8 mouse cellular contexts compared by ENCODE assay signal in the genomic region with DNA sequence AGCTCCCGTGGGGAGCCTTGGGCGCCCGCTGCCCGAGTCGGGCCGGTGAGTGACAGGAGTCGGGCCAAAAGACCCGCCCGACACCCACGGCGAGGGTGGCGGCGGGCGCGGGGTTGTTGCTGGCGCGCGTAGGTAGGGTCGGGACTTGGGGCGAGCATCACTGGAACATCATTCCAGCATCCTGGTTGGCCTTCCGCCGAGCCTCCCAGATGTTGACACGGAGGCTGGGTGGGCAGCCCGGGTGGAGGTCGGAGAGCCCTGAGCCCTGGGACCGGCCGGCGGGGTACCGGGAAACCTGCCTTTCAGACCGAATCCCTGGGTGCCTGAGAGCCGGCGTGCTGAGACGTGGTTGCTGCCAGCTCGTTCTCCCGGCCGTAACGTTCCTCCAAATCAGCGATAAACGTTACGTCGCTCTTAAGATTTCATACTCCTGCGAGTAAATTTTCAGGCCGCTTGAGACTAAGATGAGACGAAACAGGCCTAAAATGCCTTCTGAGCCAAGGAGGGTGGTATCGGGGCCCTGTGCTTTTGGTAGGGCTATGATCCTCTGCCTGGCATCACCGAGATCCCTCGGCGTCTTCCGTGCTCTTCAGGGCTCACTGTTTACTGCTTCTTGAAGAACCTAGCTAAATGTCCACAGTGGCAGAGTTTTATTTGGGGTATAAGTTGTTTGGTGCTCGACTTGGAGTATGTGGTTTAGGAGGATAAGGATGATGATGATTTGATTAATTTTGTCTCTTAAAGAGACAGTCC. TPM values are rescaled to one million over a fixed set of nuclear protein-coding genes. Genes with fewer than 3 reads are reported as not detected.
DNase-seq lines count a peak whose midpoint lies in the region; ATAC-seq and TF ChIP-seq lines count a peak whose summit lies in the region.

No protein-coding gene starts in this region.

- peaks cover 4% of the 10 kb centered on the region; the same call in 1 of the 2 replicates for H3K36me3 ChIP-seq in kidney, embryonic 15.5 days
- no peaks in the 10 kb centered on the region for H3K36me3 ChIP-seq in ES-E14 (ENCODE audit: control insufficient read depth, insufficient read depth, low read length, poor library complexity, severe bottlenecking)
- no peaks in the 10 kb centered on the region for H3K36me3 ChIP-seq in embryonic facial prominence, embryonic 11.5 days (replicated peaks; ENCODE audit: control insufficient read depth, insufficient read depth, low read depth, low read length)
- H3K36me3 ChIP-seq in midbrain, embryonic 10.5 days = peaks cover 14% of the 10 kb centered on the region

- peak overlapping the region; percentile 99 for H3K4me3 ChIP-seq in kidney, embryonic 15.5 days (replicated peaks)
- peak overlapping the region; percentile 87 to 93 for H3K4me3 ChIP-seq in ES-E14 (ENCODE audit: insufficient read depth in 1 of 2, low read depth in 1 of 2, low read length in 2 of 2, poor library complexity in 1 of 2, severe bottlenecking in 1 of 2)
- H3K4me3 ChIP-seq in embryonic facial prominence, embryonic 11.5 days (ENCODE audit: low read depth, low read length) = peak overlapping the region; percentile 88
- peak overlapping the region; percentile 97 for H3K4me3 ChIP-seq in midbrain, embryonic 10.5 days

- H3K9me3 ChIP-seq in kidney, embryonic 15.5 days (replicated peaks) = no peaks in the 10 kb centered on the region
- no peaks in the 10 kb centered on the region for H3K9me3 ChIP-seq in ES-E14 (ENCODE audit: control insufficient read depth, insufficient read depth, low read depth, low read length)
- no peaks in the 10 kb centered on the region for H3K9me3 ChIP-seq in embryonic facial prominence, embryonic 11.5 days (replicated peaks; ENCODE audit: control insufficient read depth, low read length)
- H3K9me3 ChIP-seq in midbrain, embryonic 10.5 days (replicated peaks) = no peaks in the 10 kb centered on the region

- H3K4me1 ChIP-seq in kidney, embryonic 15.5 days = peaks cover 26% of the 10 kb centered on the region
- peaks cover 0 to 3% of the 10 kb centered on the region in 2 experiments; a peak in 2 of 4 replicates for H3K4me1 ChIP-seq in ES-E14 (ENCODE audit: control insufficient read depth in 2 of 2, insufficient read depth in 2 of 2, low read length in 2 of 2, poor library complexity in 1 of 2)
- H3K4me1 ChIP-seq in embryonic facial prominence, embryonic 11.5 days (ENCODE audit: control insufficient read depth, insufficient read depth, low read length) = no peaks in the 10 kb centered on the region
- H3K4me1 ChIP-seq in midbrain, embryonic 10.5 days = peaks cover 31% of the 10 kb centered on the region

- ATAC-seq in kidney, embryonic 15.5 days (replicated peaks; ENCODE audit: low FRiP score) = peak; percentile 69
- no peak; the same call in 1 of the 2 replicates for ATAC-seq in embryonic facial prominence, embryonic 11.5 days (replicated peaks; ENCODE audit: insufficient number of reproducible peaks, low FRiP score, low TSS enrichment, low read depth)
- peak; percentile 27 for ATAC-seq in inflammation-experienced regulatory T-cells, adult 6 months

- in situ Hi-C loops in ES-E14 (cut with MboI; ENCODE audit: low sequenced_read_pairs in 2 of 2, unreplicated experiment in 2 of 2) = no loop called here

- H3K9ac ChIP-seq in kidney, embryonic 15.5 days = peak overlapping the region; percentile 97
- H3K9ac ChIP-seq in ES-E14 (ENCODE audit: insufficient read depth, low read depth, low read length, poor library complexity, severe bottlenecking) = peak overlapping the region; percentile 92
- H3K9ac ChIP-seq in embryonic facial prominence, embryonic 11.5 days (replicated peaks; ENCODE audit: low read length) = peak overlapping the region; percentile 94

- no peak for DNase-seq in kidney, postnatal 14 days
- no peak for DNase-seq in ES-E14 (ENCODE audit: low read depth, low spot score)
- DNase-seq in embryonic facial prominence, embryonic 11.5 days (ENCODE audit: low spot score) = no peak
- no peak for DNase-seq in midbrain, embryonic 10.5 days (ENCODE audit: low spot score)
- no peak for DNase-seq in layer of hippocampus, postnatal 36 days
- no peak for DNase-seq in right cerebral cortex, postnatal 36 days (ENCODE audit: low spot score in 2 of 2)

- peak overlapping the region; percentile 93 for H3K27ac ChIP-seq in kidney, embryonic 15.5 days
- H3K27ac ChIP-seq in ES-E14 (ENCODE audit: insufficient read depth, low read depth, low read length, poor library complexity, severe bottlenecking) = no peak overlapping the region
- peak overlapping the region; percentile 65 for H3K27ac ChIP-seq in embryonic facial prominence, embryonic 11.5 days (replicated peaks; ENCODE audit: low read depth, low read length)
- H3K27ac ChIP-seq in midbrain, embryonic 10.5 days (replicated peaks) = peak overlapping the region; percentile 96

- under 1% methylated on average over 50 of the region's 50 CpGs for WGBS in kidney, embryonic 15.5 days
- under 1% methylated on average over 50 of the region's 50 CpGs for WGBS in embryonic facial prominence, embryonic 11.5 days
- WGBS in midbrain, embryonic 10.5 days = under 1% methylated on average over 50 of the region's 50 CpGs

- no peaks in the 10 kb centered on the region for H3K27me3 ChIP-seq in kidney, embryonic 15.5 days
- H3K27me3 ChIP-seq in embryonic facial prominence, embryonic 11.5 days (ENCODE audit: control insufficient read depth, insufficient read depth, low read length) = no peaks in the 10 kb centered on the region
- H3K27me3 ChIP-seq in midbrain, embryonic 10.5 days (ENCODE audit: low read depth, poor library complexity, severe bottlenecking) = no peaks in the 10 kb centered on the region

- H3K4me2 ChIP-seq in kidney, embryonic 15.5 days = peak overlapping the region; percentile 92
- peak overlapping the region; percentile 54 for H3K4me2 ChIP-seq in embryonic facial prominence, embryonic 11.5 days (ENCODE audit: low read depth, low read length)

TF ChIP-seq in ES-E14, 5 proteins besides CTCF, POLR2A, EP300 and RAD21:
- TF ChIP-seq ZC3H11A (IDR thresholded peaks at IDR 0.05; ENCODE audit: borderline replicate concordance, low read depth, low read length) (no peak), MAFK (IDR thresholded peaks at IDR 0.05; ENCODE audit: insufficient read depth, low read depth, low read length) (no peak), HCFC1 (IDR thresholded peaks at IDR 0.05; ENCODE audit: borderline replicate concordance, insufficient read depth, low read length) (no peak)

RNA-seq across cellular contexts. Expression of a gene that starts 0.7 kb away (rescaled TPM):
- polyA plus RNA-seq in kidney, embryonic 15.5 days (2015; fragmentation: Nextera tagmentation; extraction: Ambion mirVana) = 50.8 and 54.8 TPM in 2 replicates
- total RNA-seq in ES-E14 (2012; rRNA removed) = 41.0 and 53.9 TPM in 2 replicates
- 28.0 and 30.1 TPM in 2 replicates for polyA plus RNA-seq in embryonic facial prominence, embryonic 11.5 days (2014; fragmentation: Nextera tagmentation; extraction: Ambion mirVana)
- 10 to 100 TPM; 20.8 to 95.9 (median 58.2) TPM for polyA plus RNA-seq in inflammation-experienced regulatory T-cells, adult 6 months (2017; shearing (Covaris generic))
- polyA plus RNA-seq in midbrain, embryonic 10.5 days (2016; fragmentation: Nextera tagmentation; extraction: Ambion mirVana) = 53.8 and 64.0 TPM in 2 replicates
- total RNA-seq in layer of hippocampus, postnatal 36 days (2021) = 100 to 1,000 TPM; 223 to 238 TPM

RNA-seq across cellular contexts. Expression of a gene that starts 6.8 kb away (rescaled TPM):
- polyA plus RNA-seq in kidney, embryonic 15.5 days (2015; fragmentation: Nextera tagmentation; extraction: Ambion mirVana) = 0.74 and 1.4 TPM in 2 replicates
- 0.45 and 0.63 TPM in 2 replicates for total RNA-seq in ES-E14 (2012; rRNA removed)
- 0.14 and 0.59 TPM in 2 replicates for polyA plus RNA-seq in embryonic facial prominence, embryonic 11.5 days (2014; fragmentation: Nextera tagmentation; extraction: Ambion mirVana)
- not detected for polyA plus RNA-seq in inflammation-experienced regulatory T-cells, adult 6 months (2017; shearing (Covaris generic))
- polyA plus RNA-seq in midbrain, embryonic 10.5 days (2016; fragmentation: Nextera tagmentation; extraction: Ambion mirVana) = 0.07 TPM in 1 of 2 replicates, not detected in the other
- 1 to 10 TPM; 1.6 to 3.8 TPM for total RNA-seq in layer of hippocampus, postnatal 36 days (2021)

RNA-seq across cellular contexts. Expression of a gene that starts 10.7 kb away (rescaled TPM):
- 6.9 and 12.6 TPM in 2 replicates for polyA plus RNA-seq in kidney, embryonic 15.5 days (2015; fragmentation: Nextera tagmentation; extraction: Ambion mirVana)
- total RNA-seq in ES-E14 (2012; rRNA removed) = 1.2 and 2.4 TPM in 2 replicates
- polyA plus RNA-seq in embryonic facial prominence, embryonic 11.5 days (2014; fragmentation: Nextera tagmentation; extraction: Ambion mirVana) = 7.6 and 10.2 TPM in 2 replicates
- under 1 TPM in 1 of 3 experiments, not detected in 2; 0.73 TPM for polyA plus RNA-seq in inflammation-experienced regulatory T-cells, adult 6 months (2017; shearing (Covaris generic))
- polyA plus RNA-seq in midbrain, embryonic 10.5 days (2016; fragmentation: Nextera tagmentation; extraction: Ambion mirVana) = 2.2 and 3.2 TPM in 2 replicates
- 1 to 10 TPM; 3.7 to 5.5 TPM for total RNA-seq in layer of hippocampus, postnatal 36 days (2021)

RNA-seq across cellular contexts. Expression of a gene that starts 17.3 kb away (rescaled TPM):
- polyA plus RNA-seq in kidney, embryonic 15.5 days (2015; fragmentation: Nextera tagmentation; extraction: Ambion mirVana) = 61.7 and 70.4 TPM in 2 replicates
- 3.0 and 6.1 TPM in 2 replicates for total RNA-seq in ES-E14 (2012; rRNA removed)
- polyA plus RNA-seq in embryonic facial prominence, embryonic 11.5 days (2014; fragmentation: Nextera tagmentation; extraction: Ambion mirVana) = 101 and 108 TPM in 2 replicates
- under 1 TPM; 0.35 to 0.89 (median 0.82) TPM for polyA plus RNA-seq in inflammation-experienced regulatory T-cells, adult 6 months (2017; shearing (Covaris generic))
- 29.7 and 32.1 TPM in 2 replicates for polyA plus RNA-seq in midbrain, embryonic 10.5 days (2016; fragmentation: Nextera tagmentation; extraction: Ambion mirVana)
- total RNA-seq in layer of hippocampus, postnatal 36 days (2021) = 10 to 100 TPM; 10.3 to 10.6 TPM

RNA-seq across cellular contexts. Expression of a gene that starts 20.1 kb away (rescaled TPM):
- polyA plus RNA-seq in kidney, embryonic 15.5 days (2015; fragmentation: Nextera tagmentation; extraction: Ambion mirVana) = 4.5 and 6.2 TPM in 2 replicates
- total RNA-seq in ES-E14 (2012; rRNA removed) = 0.18 and 0.53 TPM in 2 replicates
- polyA plus RNA-seq in embryonic facial prominence, embryonic 11.5 days (2014; fragmentation: Nextera tagmentation; extraction: Ambion mirVana) = 4.0 and 4.5 TPM in 2 replicates
- not detected for polyA plus RNA-seq in inflammation-experienced regulatory T-cells, adult 6 months (2017; shearing (Covaris generic))
- polyA plus RNA-seq in midbrain, embryonic 10.5 days (2016; fragmentation: Nextera tagmentation; extraction: Ambion mirVana) = 0.83 and 1.2 TPM in 2 replicates
- total RNA-seq in layer of hippocampus, postnatal 36 days (2021) = 1 to 10 TPM; 1.2 to 2.3 TPM
